Mouse (Mus musculus) lung, adult 18-20 months (tissue): Measurements from ENCODE around the gene Rdm1.

ENCODE experiments used
- DNase-seq, 2 experiments: peaks; one replicate each; pipeline ENCODE4 v3.0.0; 2022; ENCODE audit warnings: mixed read lengths in 2 of 2

The Rdm1 gene

GRCm38 (mm10) chr11:101681968-101682367 is 55.0 kb downstream of the Rdm1 start:
- DNase-seq, result no peak

GRCm38 (mm10) chr11:101682410-101682960 is 55.5 kb downstream of the Rdm1 start:
- DNase-seq, result no peak
